Mouse (Mus musculus): Measurements from ENCODE around the gene Grik5. TPM values are rescaled to one million over a fixed set of nuclear protein-coding genes. Genes with fewer than 3 reads are reported as not detected.

Gene Grik5
- polyA plus RNA-seq, 1 experiment = 186 TPM

DNA sequence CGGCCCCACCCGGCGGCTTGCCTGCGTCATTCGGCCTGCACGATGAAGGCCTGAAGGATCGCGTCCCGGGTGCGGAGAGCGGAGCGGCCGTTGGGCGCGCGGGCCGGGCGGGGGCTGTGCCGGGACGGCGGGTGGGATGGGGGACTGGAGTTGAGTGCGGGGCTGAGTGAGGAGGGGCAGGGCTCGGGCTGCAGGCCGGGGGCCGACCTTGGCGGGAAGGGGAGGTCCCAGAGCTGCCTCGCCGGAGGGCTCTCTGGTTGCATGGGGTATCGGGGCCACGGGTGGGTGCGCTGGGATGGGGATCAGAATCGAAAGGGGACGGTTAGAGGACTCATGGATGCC, 5.2 kb upstream of the Grik5 start:
- DNase-seq (ENCODE audit: low read depth) = no peak
- TF ChIP-seq CTCF (IDR thresholded peaks at IDR 0.05; ENCODE audit: borderline replicate concordance, extremely low read depth, insufficient read depth, insufficient read length) (no peak), POLR2A (IDR thresholded peaks at IDR 0.05; ENCODE audit: borderline replicate concordance, extremely low read depth, insufficient read depth, insufficient read length, poor library complexity, severe bottlenecking) (no peak)

DNA sequence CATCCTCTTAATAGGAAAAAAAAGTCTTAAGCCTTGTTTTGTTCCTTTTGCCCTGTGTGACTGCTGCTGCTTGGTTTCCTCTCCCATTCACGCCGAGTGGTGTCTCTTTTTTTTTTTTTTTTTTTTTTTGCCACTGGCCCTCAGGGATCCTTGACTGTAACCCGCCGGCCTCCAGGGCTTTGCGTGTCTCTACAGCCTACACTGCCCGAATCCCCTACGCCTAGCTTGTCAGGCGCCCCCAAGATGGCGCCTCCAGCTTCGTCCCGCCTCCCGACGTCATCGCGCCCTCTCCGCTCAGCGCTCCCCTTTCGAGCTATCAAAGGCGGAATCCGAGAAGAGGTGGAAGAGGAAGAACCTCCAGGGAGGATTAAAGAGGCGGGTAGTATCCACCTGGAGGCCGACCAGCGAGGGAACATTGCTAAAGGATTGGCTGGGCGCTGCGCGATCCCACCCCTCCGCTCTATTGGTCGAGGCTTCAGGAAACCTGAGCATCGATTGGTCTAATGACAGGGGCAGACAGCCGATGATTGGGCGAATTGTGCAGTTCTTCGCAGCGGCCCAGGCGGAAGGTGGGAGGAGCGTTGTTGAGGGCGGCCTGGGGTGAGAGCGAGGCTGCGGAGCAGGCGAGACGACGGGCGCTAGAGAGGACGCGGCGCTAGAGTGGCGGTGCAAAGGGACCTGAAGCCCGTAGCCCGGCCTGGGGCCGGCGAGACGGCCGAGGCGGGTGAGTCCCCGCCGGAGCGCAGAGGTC, 4.7 kb upstream of the Grik5 start:
- TF ChIP-seq CTCF (IDR thresholded peaks at IDR 0.05; ENCODE audit: borderline replicate concordance, extremely low read depth, insufficient read depth, insufficient read length) = 0 out of 2 replicates have a peak, but pooled peaks have one; percentile 0
- TF ChIP-seq POLR2A (IDR thresholded peaks at IDR 0.05; ENCODE audit: borderline replicate concordance, extremely low read depth, insufficient read depth, insufficient read length, poor library complexity, severe bottlenecking) = peak; percentile 94
- peak; percentile 100 for DNase-seq (ENCODE audit: low read depth)

DNA sequence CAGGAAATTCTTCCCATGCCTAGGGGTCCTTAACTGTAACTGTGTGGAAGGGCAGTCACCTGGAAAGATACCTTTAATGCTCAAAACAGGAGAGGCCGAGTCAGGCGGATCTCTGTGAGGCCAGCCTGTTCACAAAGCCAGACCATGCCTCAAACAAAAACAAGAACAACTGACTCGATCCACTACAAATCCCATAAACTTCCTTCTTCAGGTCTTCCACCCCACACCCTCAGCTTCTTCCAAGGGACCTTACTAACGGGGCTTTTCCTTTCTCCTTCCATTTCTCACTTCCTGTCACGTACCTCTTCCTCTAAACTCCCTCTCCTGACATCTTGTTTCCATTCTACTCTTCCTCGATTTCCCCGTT, 4.1 kb upstream of the Grik5 start:
- no peak for DNase-seq (ENCODE audit: low read depth)
- TF ChIP-seq CTCF (IDR thresholded peaks at IDR 0.05; ENCODE audit: borderline replicate concordance, extremely low read depth, insufficient read depth, insufficient read length) (no peak), POLR2A (IDR thresholded peaks at IDR 0.05; ENCODE audit: borderline replicate concordance, extremely low read depth, insufficient read depth, insufficient read length, poor library complexity, severe bottlenecking) (no peak)

DNA sequence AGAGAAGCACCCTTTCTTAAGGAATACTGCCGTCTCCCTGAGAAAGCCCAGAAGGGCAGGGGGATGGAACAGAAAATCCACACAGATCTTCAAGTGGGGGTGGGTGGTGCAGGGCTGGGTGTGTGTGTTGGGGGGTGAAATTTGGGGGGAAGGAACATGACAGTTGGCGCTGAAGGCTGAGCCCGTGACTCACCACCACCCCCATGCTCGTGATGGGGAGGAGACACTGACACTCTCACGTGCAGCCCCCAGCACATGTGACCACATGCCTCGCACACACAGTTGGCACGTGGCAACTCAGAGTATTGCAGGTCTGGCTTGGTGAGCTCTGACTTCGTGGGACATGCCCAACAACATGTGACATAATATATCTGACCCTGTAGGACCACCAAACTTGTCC, 1.8 kb upstream of the Grik5 start:
- no peak for TF ChIP-seq POLR2A (IDR thresholded peaks at IDR 0.05; ENCODE audit: borderline replicate concordance, extremely low read depth, insufficient read depth, insufficient read length, poor library complexity, severe bottlenecking)
- no peak for TF ChIP-seq CTCF (IDR thresholded peaks at IDR 0.05; ENCODE audit: borderline replicate concordance, extremely low read depth, insufficient read depth, insufficient read length)
- DNase-seq (ENCODE audit: low read depth) = no peak

GRCm38 (mm10) chr7:25072716-25073390, 707 bp upstream of the Grik5 start:
- peak; percentile 94 for DNase-seq (ENCODE audit: low read depth)
- TF ChIP-seq POLR2A (IDR thresholded peaks at IDR 0.05; ENCODE audit: borderline replicate concordance, extremely low read depth, insufficient read depth, insufficient read length, poor library complexity, severe bottlenecking) (0 out of 2 replicates have a peak, but pooled peaks have one; percentile 19), CTCF (IDR thresholded peaks at IDR 0.05; ENCODE audit: borderline replicate concordance, extremely low read depth, insufficient read depth, insufficient read length) (no peak)

- TF ChIP-seq CTCF (IDR thresholded peaks at IDR 0.05; ENCODE audit: borderline replicate concordance, extremely low read depth, insufficient read depth, insufficient read length) = no peak
- no peak for TF ChIP-seq POLR2A (IDR thresholded peaks at IDR 0.05; ENCODE audit: borderline replicate concordance, extremely low read depth, insufficient read depth, insufficient read length, poor library complexity, severe bottlenecking)
- peak; percentile 90 for DNase-seq (ENCODE audit: low read depth)
These were observed 3.4 kb downstream of the Grik5 start for GRCm38 (mm10) chr7:25068724-25069123.

DNA sequence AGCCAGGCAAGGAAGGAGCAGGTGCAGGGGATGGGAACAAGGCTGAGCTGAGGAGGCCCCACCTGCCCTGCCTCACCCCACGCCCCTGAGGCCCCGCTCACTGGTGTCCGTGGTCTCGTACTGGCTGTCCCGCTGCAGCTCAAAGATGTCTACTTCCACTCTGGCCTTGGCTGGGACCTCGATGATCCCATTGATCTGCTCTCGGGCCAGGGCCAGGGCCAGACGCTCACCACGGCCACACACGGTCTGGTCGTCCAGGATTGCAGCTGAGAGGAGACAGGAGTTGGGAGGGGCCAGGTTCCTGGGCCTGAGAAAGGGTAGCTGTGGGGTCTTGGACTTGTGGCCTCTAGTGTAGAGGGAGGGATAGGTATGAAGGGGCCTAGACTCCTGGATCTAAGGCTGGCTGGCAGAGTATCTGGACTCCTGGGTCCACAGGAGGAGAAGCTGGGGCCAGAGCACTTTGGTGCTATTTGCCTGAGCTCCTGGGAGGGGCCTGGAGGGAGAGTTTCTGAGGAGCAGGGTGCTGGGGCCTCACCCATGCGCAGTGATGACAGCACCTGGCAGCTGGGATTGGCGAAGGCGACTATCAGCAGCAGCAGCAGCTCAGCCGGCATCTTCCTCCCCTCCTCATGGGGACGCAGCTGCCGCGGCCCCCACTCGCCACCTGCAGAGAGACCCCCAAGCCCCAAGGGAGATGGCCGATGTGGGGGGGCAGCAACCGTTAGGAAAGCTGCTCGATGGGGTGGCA, 4.1 kb downstream of the Grik5 start:
- DNase-seq (ENCODE audit: low read depth) = no peak
- TF ChIP-seq CTCF (IDR thresholded peaks at IDR 0.05; ENCODE audit: borderline replicate concordance, extremely low read depth, insufficient read depth, insufficient read length) (no peak), POLR2A (IDR thresholded peaks at IDR 0.05; ENCODE audit: borderline replicate concordance, extremely low read depth, insufficient read depth, insufficient read length, poor library complexity, severe bottlenecking) (no peak)

DNA sequence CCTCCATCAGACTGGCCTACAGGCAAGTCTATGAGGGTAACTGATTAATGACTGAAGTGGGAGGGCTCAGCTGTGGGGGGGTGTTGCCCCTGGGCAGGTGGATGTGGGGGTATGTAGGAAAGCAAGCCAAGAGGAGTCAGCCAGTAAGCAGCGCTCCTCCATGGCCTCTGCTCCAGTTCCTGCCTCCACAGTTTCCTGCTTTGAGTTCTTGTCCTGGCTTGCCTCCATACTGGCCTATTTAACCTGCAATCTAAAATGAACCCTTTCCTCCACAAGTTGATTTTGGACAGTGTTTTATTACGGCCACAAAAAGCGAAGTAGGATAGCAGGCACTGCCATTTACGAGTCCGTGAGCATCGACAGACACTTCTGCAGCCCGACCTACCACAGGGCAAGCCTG, 4.8 kb downstream of the Grik5 start:
- DNase-seq (ENCODE audit: low read depth) = no peak
- TF ChIP-seq POLR2A (IDR thresholded peaks at IDR 0.05; ENCODE audit: borderline replicate concordance, extremely low read depth, insufficient read depth, insufficient read length, poor library complexity, severe bottlenecking) (no peak), CTCF (IDR thresholded peaks at IDR 0.05; ENCODE audit: borderline replicate concordance, extremely low read depth, insufficient read depth, insufficient read length) (no peak)

- DNase-seq (ENCODE audit: low read depth) = no peak
- no peak for TF ChIP-seq CTCF (IDR thresholded peaks at IDR 0.05; ENCODE audit: borderline replicate concordance, extremely low read depth, insufficient read depth, insufficient read length)
- no peak for TF ChIP-seq POLR2A (IDR thresholded peaks at IDR 0.05; ENCODE audit: borderline replicate concordance, extremely low read depth, insufficient read depth, insufficient read length, poor library complexity, severe bottlenecking)
These were observed 8.2 kb downstream of the Grik5 start for GRCm38 (mm10) chr7:25063900-25064299.

- DNase-seq (ENCODE audit: low read depth) = no peak
- TF ChIP-seq POLR2A (IDR thresholded peaks at IDR 0.05; ENCODE audit: borderline replicate concordance, extremely low read depth, insufficient read depth, insufficient read length, poor library complexity, severe bottlenecking) (no peak), CTCF (IDR thresholded peaks at IDR 0.05; ENCODE audit: borderline replicate concordance, extremely low read depth, insufficient read depth, insufficient read length) (no peak)
These were observed 8.8 kb downstream of the Grik5 start for GRCm38 (mm10) chr7:25063346-25063745.

- DNase-seq (ENCODE audit: low read depth) = no peak
- TF ChIP-seq POLR2A (IDR thresholded peaks at IDR 0.05; ENCODE audit: borderline replicate concordance, extremely low read depth, insufficient read depth, insufficient read length, poor library complexity, severe bottlenecking) (no peak), CTCF (IDR thresholded peaks at IDR 0.05; ENCODE audit: borderline replicate concordance, extremely low read depth, insufficient read depth, insufficient read length) (no peak)
These were observed 13.3 kb downstream of the Grik5 start for GRCm38 (mm10) chr7:25058836-25059235.

Data from brain, embryonic 14.5 days (tissue).